Mouse (Mus musculus) lung, postnatal 25 days (tissue): ENCODE results near the gene Sipa1.

Experiments used
- DNase-seq: peaks from one replicate; pipeline ENCODE4 v3.0.0; 2022; ENCODE audit warnings: low spot score

Sipa1 gene

GRCm38 (mm10) chr19:5686437-5686836, 22.9 kb upstream of the Sipa1 start:
- no peak for DNase-seq

DNA sequence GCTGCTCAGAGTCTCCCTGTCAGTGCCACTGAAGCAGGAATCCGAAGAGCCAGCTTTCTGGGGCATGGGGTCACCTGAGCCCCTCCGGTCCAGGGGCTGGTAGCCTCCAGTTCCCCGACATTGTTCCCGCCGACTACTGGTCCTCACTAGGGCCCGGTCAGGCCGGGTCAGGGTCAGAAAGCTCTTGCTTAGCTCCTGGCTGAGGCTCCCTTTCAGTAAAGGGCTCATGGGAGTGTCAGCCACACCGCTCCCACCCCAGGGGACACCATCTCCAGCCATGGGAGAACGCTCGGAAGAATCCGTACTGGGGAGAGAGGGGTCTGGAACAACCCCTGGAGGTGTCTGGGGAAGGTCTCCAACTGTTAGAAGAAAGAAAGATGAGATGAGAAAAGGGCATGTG, 22.4 kb upstream of the Sipa1 start:
- DNase-seq: no peak

DNA sequence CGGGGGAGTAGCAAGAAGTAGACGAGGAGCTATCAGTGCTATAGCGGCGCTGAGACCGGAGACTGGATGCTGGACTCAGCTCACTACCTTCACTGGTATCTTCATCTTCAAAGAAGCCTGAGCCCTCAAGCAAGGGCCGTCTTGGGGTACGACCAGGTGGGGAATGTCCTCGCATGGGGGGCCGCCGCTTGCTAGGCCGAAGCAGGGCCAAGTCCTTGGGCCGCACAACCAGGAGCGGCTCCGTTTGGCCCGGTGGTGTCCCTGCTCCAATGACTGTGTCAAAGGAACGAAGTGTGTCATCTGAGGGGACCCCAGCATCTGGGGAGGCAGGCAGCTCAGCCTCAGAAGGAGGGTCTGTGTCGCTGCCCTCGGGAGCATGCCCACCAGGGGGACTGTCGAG, 21.9 kb upstream of the Sipa1 start:
- DNase-seq: no peak

DNA sequence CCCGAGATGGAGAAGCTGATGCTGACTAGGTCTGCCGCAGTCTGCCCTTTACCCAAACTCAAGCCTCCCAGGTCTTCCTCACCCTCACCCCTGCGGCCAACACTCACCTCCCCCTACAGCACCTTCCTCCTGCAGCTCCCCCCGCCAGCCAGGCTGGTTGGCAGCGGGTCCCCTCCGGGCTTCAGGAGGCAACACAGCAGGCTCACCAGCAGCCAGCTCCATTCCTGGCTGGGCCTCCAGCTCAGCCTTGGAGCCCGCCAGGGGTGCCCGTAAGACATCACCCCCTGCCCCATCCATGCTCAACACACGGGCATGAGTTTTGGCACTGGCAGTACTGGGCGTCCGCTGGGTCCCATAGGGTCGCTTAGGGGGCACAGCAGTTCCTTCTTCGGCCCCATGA, 21.5 kb upstream of the Sipa1 start:
- DNase-seq: no peak

GRCm38 (mm10) chr19:5684236-5684635, 20.7 kb upstream of the Sipa1 start:
- DNase-seq: no peak

DNA sequence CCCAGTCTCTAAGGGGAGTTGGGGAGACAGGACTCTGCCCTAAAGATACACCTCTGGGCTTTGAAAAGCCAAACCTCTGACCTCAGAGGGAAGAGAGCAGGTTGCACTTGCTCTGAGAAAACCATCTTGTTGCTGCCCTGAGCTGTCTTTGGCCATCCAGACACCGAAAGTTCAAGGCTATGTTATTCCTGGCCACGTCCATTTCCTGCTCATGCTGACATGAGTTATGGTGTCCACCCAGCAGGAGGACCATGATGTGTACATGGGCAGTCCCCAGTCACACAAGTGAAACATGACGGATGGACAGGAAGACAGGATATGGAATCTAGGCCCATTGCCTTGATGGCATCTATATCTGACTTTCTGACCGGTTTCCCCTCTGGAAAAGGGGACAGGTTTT, 16.9 kb upstream of the Sipa1 start:
- no peak for DNase-seq

GRCm38 (mm10) chr19:5668372-5668771, 4.9 kb upstream of the Sipa1 start:
- DNase-seq: no peak

DNA sequence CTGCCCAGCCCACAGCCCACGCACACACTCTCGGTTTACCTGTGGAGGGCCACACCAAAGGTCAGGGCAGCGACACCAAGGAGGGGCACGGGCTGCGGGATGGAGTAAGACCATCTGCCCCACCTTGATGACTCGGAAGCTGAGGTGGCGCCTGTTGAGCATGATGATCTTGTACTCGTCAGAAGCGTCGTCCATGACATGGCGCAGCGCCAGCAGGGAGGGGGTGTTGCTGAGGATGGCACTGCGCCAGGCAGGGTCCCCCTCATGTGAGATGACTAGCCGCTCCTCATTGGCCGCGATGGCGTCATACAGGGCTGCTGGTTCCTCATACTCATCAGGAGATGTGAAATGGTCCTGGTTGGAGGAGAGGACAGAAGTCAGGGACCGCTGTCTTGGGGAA, 2.9 kb upstream of the Sipa1 start:
- DNase-seq: no peak

DNA sequence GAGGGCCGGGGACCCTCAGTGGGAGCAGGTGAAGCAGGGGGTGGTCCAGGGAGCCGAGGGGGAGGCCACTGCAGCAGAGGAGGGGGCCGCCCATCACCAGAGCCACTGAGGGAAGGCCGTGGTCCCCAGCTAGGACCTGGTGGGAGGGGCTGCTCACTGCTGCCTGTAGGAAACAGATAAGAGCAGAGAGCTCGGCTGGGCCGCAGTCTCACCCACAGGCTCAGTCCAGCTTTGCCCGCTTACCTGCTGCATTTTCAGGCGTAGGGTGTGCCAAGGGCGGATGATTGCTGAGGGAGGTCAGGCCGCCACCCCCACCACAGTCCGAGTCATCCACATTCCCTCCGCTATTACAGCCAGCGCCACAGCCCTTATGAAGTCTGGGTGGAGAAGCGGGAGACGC, 2.0 kb upstream of the Sipa1 start:
- no peak for DNase-seq

DNA sequence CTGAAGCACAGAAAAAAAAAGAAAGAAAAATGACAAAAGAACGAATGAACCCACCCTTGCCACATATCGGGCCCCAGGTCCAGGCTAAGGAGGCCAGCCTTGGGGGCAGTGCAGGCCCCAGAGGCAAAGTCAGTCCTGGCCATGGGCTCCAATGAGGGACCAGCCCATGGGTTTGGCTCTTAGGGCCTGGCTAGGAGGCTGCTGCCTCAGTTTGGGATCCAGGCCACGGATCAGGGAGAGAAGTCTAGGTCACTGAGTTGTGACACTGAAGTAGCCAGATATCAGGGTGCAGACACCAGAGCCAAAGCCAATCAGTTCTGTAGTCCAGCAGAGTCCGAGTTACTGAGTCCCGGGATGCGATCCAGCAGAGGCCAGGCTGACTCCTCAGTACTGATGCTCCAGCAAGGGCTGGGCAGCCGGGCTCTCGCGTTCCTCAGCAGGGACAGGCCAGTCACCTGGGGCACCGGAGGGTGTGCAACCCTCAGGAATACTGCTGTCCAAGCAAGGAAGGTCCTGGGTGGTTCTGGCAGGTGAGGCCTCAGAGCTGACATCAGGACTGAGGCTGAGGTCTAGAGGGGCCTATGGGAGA, 1.3 kb upstream of the Sipa1 start:
- no peak for DNase-seq

DNA sequence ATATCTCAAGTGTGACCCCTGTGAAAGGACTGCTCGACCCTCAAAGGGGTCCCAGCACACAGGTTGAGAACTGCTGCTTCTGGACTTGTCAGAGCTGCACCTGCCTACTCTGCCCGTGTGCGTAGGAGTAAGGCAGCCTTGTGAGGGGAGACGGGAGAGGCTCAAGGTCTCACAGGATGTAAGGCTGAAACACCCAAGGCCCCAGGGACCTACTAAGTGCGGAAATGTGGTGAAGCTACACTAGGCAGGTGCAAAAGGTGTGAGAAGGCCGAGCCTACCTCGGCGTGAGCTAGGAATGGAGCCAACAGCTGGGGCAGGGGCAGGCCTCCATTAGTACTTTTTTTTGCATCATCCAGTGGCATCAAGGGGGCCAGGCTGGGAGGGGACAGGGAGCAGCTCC, 1.2 kb downstream of the Sipa1 start:
- DNase-seq: peak; percentile 34

DNA sequence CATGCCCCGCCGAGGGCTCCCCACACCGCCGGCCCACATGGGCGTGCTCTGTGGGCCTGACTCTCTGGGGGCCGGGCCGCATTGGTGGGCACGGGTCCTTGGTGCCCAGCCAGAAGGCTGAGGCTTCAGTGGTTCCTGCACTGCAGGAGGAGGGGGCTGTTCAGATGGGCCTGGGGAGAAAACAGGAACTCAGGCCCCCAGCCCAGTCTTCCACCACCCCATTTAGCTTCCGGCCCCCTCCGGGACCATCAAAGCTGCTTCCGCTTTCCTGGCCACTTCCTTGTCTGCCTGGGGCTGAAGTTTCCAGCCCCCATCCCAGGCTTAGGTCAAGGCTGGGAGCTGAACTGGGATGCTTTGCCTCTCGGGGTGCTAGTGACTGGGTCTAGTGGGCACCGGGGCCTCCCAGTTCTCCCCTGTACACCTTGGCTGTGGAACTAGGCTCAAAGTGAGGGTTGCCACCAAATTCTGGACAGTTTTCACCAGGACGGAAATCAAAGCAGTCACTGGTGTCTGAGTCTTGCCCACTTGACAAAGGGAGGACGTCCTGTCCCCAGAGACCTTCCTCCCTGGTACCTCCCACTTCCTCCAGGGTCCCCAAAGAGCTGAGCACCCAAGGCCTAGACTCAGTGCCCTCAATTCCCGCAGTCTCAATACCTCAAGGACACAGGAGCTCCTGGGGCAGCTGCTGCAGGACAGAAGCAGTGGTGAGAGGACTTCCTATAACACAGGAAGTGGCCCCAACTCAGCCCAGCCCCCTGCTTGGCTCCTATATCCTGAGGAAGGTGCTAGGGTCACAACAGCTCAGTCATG, 2.4 kb downstream of the Sipa1 start:
- DNase-seq: peak; percentile 83

- no peak for DNase-seq
These were observed 8.7 kb downstream of the Sipa1 start for GRCm38 (mm10) chr19:5654720-5655298.

GRCm38 (mm10) chr19:5653969-5654719, 9.4 kb downstream of the Sipa1 start:
- DNase-seq: no peak

- DNase-seq: no peak
These were observed 10.9 kb downstream of the Sipa1 start for GRCm38 (mm10) chr19:5652570-5652969.

- DNase-seq: no peak
These were observed 11.8 kb downstream of the Sipa1 start for GRCm38 (mm10) chr19:5651502-5652274.

DNA sequence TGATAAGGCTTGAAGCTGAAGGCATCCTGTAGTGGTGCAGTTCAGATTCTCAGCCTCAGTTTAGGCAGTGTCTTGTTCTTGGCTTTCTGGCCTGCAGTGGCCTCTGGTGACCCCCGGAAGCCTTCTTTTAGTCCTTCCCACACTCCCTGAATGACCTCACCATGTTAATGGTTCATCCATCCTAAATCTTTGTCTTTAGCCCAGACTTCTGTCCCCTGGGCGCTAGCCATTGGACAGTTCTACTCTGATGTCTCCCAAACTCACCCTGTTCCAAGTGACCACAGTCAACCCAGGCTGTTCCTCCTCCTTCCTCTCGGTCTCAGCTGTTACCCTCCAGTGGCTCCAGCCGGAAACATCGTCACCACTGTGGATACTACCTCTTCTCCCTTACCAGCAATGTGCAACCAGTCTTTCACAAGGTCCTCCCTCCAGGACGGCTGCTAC, 14.2 kb downstream of the Sipa1 start:
- peak; percentile 49 for DNase-seq

DNA sequence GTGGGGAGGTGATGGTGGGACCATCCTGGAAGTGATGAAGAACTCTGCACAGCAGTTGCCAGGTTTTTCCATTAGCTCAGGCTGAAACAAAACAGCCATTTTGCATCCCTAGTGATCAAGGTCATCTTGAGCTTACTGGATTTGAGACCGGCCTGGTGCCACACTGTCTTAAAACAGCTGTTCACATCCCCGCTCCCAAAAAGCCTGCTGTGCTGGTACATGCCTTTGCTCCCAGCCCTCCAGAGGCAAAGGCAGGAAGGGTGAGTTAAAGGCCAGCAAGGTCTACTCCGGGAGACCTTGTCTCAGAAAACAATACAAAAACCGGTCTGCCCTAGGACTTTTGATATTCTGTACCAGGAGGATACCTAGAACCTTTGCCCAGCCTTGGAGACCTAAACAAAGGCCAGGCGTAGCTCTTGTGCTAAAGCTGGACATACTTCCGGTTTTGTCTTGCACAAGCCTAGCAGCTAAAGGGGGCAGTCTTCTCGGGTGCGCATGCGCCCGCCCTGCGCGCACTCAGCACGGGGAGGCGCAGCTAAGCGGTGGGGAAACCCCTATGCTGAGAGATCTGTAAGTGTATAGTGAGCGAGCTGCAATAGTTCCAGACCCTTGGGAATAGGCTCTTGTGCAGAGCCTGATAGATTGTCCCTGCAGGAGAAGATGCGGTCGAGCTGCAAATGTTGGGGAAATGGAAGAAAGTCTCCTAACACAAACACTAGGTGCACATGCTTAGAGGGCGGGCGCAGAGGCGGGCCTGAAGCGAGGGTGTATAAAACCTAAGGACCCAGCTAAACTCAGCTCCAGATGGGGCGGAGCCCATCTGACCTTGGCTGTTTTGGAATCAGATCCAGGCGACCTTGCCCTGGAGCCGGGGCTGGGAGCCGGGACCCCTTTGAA, 14.9 kb downstream of the Sipa1 start:
- DNase-seq: peak; percentile 90

- DNase-seq: no peak
These were observed 15.7 kb downstream of the Sipa1 start for GRCm38 (mm10) chr19:5647791-5648190.

- DNase-seq: no peak
These were observed 16.7 kb downstream of the Sipa1 start for GRCm38 (mm10) chr19:5646731-5647330.
